8 mouse cellular contexts compared by ENCODE assay signal in genomic region chr15:102248131-102248811, GRCm38 (mm10). TPM values are rescaled to one million over a fixed set of nuclear protein-coding genes. Genes with fewer than 3 reads are reported as not detected.
DNase-seq lines count a peak whose midpoint lies in the region; ATAC-seq and TF ChIP-seq lines count a peak whose summit lies in the region.

No protein-coding gene starts in this region.

- no peak for TF ChIP-seq CTCF in lung, embryonic 14.5 days (IDR thresholded peaks at IDR 0.05; ENCODE audit: low read depth)

- H3K9me3 ChIP-seq in lung, embryonic 14.5 days (ENCODE audit: low read depth, low read length) = no peaks in the 10 kb centered on the region
- no peaks in the 10 kb centered on the region for H3K9me3 ChIP-seq in intestine, embryonic 14.5 days (ENCODE audit: control insufficient read depth, low read length)
- no peaks in the 10 kb centered on the region for H3K9me3 ChIP-seq in neural tube, embryonic 15.5 days (replicated peaks)

- peak overlapping the region; percentile 62 for H3K9ac ChIP-seq in lung, embryonic 14.5 days
- H3K9ac ChIP-seq in intestine, embryonic 14.5 days (ENCODE audit: low read length) = peak overlapping the region; percentile 57
- H3K9ac ChIP-seq in neural tube, embryonic 15.5 days (replicated peaks) = 0 out of 2 replicates have a peak overlapping the region, but pooled peaks have one; percentile 63

- H3K36me3 ChIP-seq in lung, embryonic 14.5 days (ENCODE audit: insufficient read depth) = peaks cover 26% of the 10 kb centered on the region; the same call in 1 of the 2 replicates
- no peaks in the 10 kb centered on the region for H3K36me3 ChIP-seq in intestine, embryonic 14.5 days (ENCODE audit: control insufficient read depth, insufficient read depth, low read length)
- no peaks in the 10 kb centered on the region for H3K36me3 ChIP-seq in neural tube, embryonic 15.5 days

- ATAC-seq in lung, embryonic 14.5 days (ENCODE audit: insufficient read depth) = no peak
- ATAC-seq in intestine, embryonic 14.5 days (replicated peaks; ENCODE audit: low FRiP score, low TSS enrichment, low read depth) = no peak
- no peak for ATAC-seq in neural tube, embryonic 15.5 days (ENCODE audit: low FRiP score)

- peaks cover 34% of the 10 kb centered on the region for H3K4me1 ChIP-seq in lung, embryonic 14.5 days (ENCODE audit: insufficient read depth)
- H3K4me1 ChIP-seq in intestine, embryonic 14.5 days (replicated peaks; ENCODE audit: control insufficient read depth, insufficient read depth, low read length) = peaks cover 47% of the 10 kb centered on the region
- peaks cover 59% of the 10 kb centered on the region for H3K4me1 ChIP-seq in neural tube, embryonic 15.5 days

- 12% methylated on average over 8 of the region's 8 CpGs for WGBS in lung, embryonic 14.5 days
- WGBS in intestine, embryonic 14.5 days = 14% methylated on average over 8 of the region's 8 CpGs
- 9% methylated on average over 8 of the region's 8 CpGs for WGBS in neural tube, embryonic 15.5 days

- peak overlapping the region; percentile 51 for H3K4me3 ChIP-seq in lung, embryonic 14.5 days (ENCODE audit: low read depth, low read length)
- peak overlapping the region; percentile 62 for H3K4me3 ChIP-seq in intestine, embryonic 14.5 days (ENCODE audit: low read depth, low read length)
- H3K4me3 ChIP-seq in neural tube, embryonic 15.5 days (replicated peaks) = peak overlapping the region; percentile 59

- H3K27me3 ChIP-seq in lung, embryonic 14.5 days (ENCODE audit: insufficient read depth, low read length) = no peaks in the 10 kb centered on the region
- H3K27me3 ChIP-seq in intestine, embryonic 14.5 days (replicated peaks; ENCODE audit: control insufficient read depth, insufficient read depth, low read length) = no peaks in the 10 kb centered on the region
- H3K27me3 ChIP-seq in neural tube, embryonic 15.5 days (replicated peaks) = peaks cover 37% of the 10 kb centered on the region

- H3K4me2 ChIP-seq in lung, embryonic 14.5 days = peak overlapping the region; percentile 81
- peak overlapping the region; percentile 95 for H3K4me2 ChIP-seq in intestine, embryonic 14.5 days (ENCODE audit: low read length)
- H3K4me2 ChIP-seq in neural tube, embryonic 15.5 days = peak overlapping the region; percentile 98

- H3K27ac ChIP-seq in lung, embryonic 14.5 days (ENCODE audit: low read depth) = peak overlapping the region; percentile 99
- H3K27ac ChIP-seq in intestine, embryonic 14.5 days (ENCODE audit: low read depth) = peak overlapping the region; percentile 94
- peak overlapping the region; percentile 89 for H3K27ac ChIP-seq in neural tube, embryonic 15.5 days (replicated peaks)

- peak; percentile 62 for DNase-seq in lung, embryonic 14.5 days
- no peak for DNase-seq in lung, adult 18-20 months
- DNase-seq in embryo, embryonic 11 days = peak; percentile 79
- DNase-seq in intestine, embryonic 14.5 days (ENCODE audit: low spot score) = no peak
- DNase-seq in frontal cortex, postnatal 10 days (ENCODE audit: low spot score in 2 of 2) = no peak
- DNase-seq in left cerebral cortex, adult 18-20 months (ENCODE audit: low spot score in 2 of 2) = no peak
- no peak for DNase-seq in adrenal gland, postnatal 14 days

RNA-seq across cellular contexts. Expression of gene Rarg, which starts 9.0 kb away (rescaled TPM):
- polyA plus RNA-seq in lung, embryonic 14.5 days (2014; fragmentation: Nextera tagmentation; extraction: Ambion mirVana) = 38.5 and 38.7 TPM in 2 replicates
- polyA plus RNA-seq in intestine, embryonic 14.5 days (2014; fragmentation: Nextera tagmentation; extraction: Ambion mirVana) = 16.4 and 17.1 TPM in 2 replicates
- polyA plus RNA-seq in neural tube, embryonic 15.5 days (2015; fragmentation: Nextera tagmentation; extraction: Ambion mirVana) = 7.8 and 11.9 TPM in 2 replicates
- 10 to 100 TPM; 12.8 to 15.7 TPM for total RNA-seq in left cerebral cortex, adult 18-20 months (2021)
- total RNA-seq in adrenal gland, postnatal 14 days (2021) = 25.5 and 27.8 TPM in 2 replicates

RNA-seq across cellular contexts. Expression of gene Itgb7, which starts 16.5 kb away (rescaled TPM):
- polyA plus RNA-seq in lung, embryonic 14.5 days (2014; fragmentation: Nextera tagmentation; extraction: Ambion mirVana) = 1.4 and 2.6 TPM in 2 replicates
- polyA plus RNA-seq in intestine, embryonic 14.5 days (2014; fragmentation: Nextera tagmentation; extraction: Ambion mirVana) = 13.3 and 13.5 TPM in 2 replicates
- polyA plus RNA-seq in neural tube, embryonic 15.5 days (2015; fragmentation: Nextera tagmentation; extraction: Ambion mirVana) = 1.1 and 11.0 TPM in 2 replicates
- total RNA-seq in left cerebral cortex, adult 18-20 months (2021) = 1 to 10 TPM in 1 of 2 experiments, under 1 TPM in 1; 0.91 to 1.1 TPM
- total RNA-seq in adrenal gland, postnatal 14 days (2021) = 3.0 and 18.4 TPM in 2 replicates

RNA-seq across cellular contexts. Expression of gene Gm9918, which starts 22.1 kb away (rescaled TPM):
- 0.38 and 0.82 TPM in 2 replicates for polyA plus RNA-seq in lung, embryonic 14.5 days (2014; fragmentation: Nextera tagmentation; extraction: Ambion mirVana)
- 0.11 and 0.19 TPM in 2 replicates for polyA plus RNA-seq in intestine, embryonic 14.5 days (2014; fragmentation: Nextera tagmentation; extraction: Ambion mirVana)
- polyA plus RNA-seq in neural tube, embryonic 15.5 days (2015; fragmentation: Nextera tagmentation; extraction: Ambion mirVana) = 0.09 TPM in 1 of 2 replicates, not detected in the other
- total RNA-seq in left cerebral cortex, adult 18-20 months (2021) = not detected
- not detected in 2 replicates for total RNA-seq in adrenal gland, postnatal 14 days (2021)

RNA-seq across cellular contexts. Expression of gene Mfsd5, which starts 31.0 kb away (rescaled TPM):
- polyA plus RNA-seq in lung, embryonic 14.5 days (2014; fragmentation: Nextera tagmentation; extraction: Ambion mirVana) = 63.1 and 64.0 TPM in 2 replicates
- 65.3 and 67.1 TPM in 2 replicates for polyA plus RNA-seq in intestine, embryonic 14.5 days (2014; fragmentation: Nextera tagmentation; extraction: Ambion mirVana)
- 59.5 and 62.7 TPM in 2 replicates for polyA plus RNA-seq in neural tube, embryonic 15.5 days (2015; fragmentation: Nextera tagmentation; extraction: Ambion mirVana)
- total RNA-seq in left cerebral cortex, adult 18-20 months (2021) = 10 to 100 TPM; 42.8 to 44.5 TPM
- total RNA-seq in adrenal gland, postnatal 14 days (2021) = 29.9 and 34.3 TPM in 2 replicates

RNA-seq across cellular contexts. Expression of gene Csad, which starts 43.7 kb away (rescaled TPM):
- 59.1 and 68.1 TPM in 2 replicates for polyA plus RNA-seq in lung, embryonic 14.5 days (2014; fragmentation: Nextera tagmentation; extraction: Ambion mirVana)
- 52.3 and 53.6 TPM in 2 replicates for polyA plus RNA-seq in intestine, embryonic 14.5 days (2014; fragmentation: Nextera tagmentation; extraction: Ambion mirVana)
- polyA plus RNA-seq in neural tube, embryonic 15.5 days (2015; fragmentation: Nextera tagmentation; extraction: Ambion mirVana) = 33.6 and 43.7 TPM in 2 replicates
- 10 to 100 TPM; 28.5 to 30.6 TPM for total RNA-seq in left cerebral cortex, adult 18-20 months (2021)
- 115 and 120 TPM in 2 replicates for total RNA-seq in adrenal gland, postnatal 14 days (2021)

Comparison
In these comparisons a context has a peak if more than half of its experiments do, and no peak if none do; other contexts are left out.
1. DNase-seq: peak in lung, embryonic 14.5 days (single experiment) and embryo, embryonic 11 days (single experiment); none in lung, adult 18-20 months (0 of 2), intestine, embryonic 14.5 days (single experiment), frontal cortex, postnatal 10 days (0 of 2), left cerebral cortex, adult 18-20 months (0 of 2) and adrenal gland, postnatal 14 days (single experiment).
2. Peak in every context shown above with its lines, with median percentiles within 50 percentile points of each other: H3K27ac ChIP-seq, H3K4me2 ChIP-seq, H3K4me3 ChIP-seq and H3K9ac ChIP-seq.